Mouse (Mus musculus): Measurements from ENCODE around the gene Amhr2. TPM values are rescaled to one million over a fixed set of nuclear protein-coding genes. Genes with fewer than 3 reads are reported as not detected.

Amhr2 gene
- total RNA-seq, 2 experiments from 2014 or later, result 9.1 to 10.0 TPM

DNA sequence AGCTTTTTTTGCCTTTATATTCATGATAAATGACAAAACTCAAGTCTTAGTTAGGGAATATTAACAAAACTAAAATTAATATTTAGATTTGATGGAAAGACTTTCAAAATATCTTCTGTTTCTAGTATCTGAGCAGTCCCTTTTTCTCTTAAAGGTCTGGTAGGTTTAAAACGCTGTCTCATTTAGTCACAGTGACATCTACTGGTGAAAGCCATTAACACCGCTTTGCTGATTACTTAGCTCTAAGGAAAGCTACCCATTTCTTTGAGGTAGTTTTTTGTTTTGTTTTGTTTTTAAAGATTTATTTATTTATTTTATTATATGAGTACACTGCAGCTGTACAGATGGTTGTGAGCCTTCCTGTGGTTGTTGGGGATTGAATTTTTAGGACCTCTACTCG is 23.7 kb upstream of the Amhr2 start:
- no peak for DNase-seq
- intact Hi-C loops (cut with DNase I), result no loop called here

DNA sequence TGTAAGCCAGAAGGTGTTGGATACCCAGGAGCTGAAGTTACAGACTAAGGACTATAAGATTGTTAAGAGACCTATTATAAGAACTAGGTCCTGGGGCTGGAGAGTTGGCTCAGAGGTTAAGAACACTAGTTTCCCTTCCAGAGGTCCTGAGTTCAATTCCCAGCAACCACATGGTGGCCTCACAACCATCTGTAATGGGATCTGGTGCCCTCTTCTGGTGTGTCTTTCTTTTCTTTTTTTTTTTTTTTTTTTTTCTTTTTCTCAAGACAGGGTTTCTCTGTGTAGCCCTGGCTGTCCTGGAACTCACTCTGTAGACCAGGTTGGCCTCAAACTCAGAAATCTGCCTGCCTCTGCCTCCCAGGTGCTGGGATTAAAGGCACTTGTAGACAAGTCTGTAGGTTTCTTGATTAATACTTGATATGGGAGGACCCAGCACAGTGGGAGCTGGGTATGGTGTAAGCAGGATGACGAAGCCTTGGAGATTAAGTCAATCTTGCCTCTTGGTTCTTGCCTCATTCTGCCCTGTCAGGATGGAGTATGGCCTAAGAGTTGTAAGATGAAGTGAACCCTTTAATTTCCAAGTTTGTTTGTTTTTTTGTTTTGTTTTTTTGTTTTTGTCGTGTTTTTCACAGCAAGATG is 21.4 kb upstream of the Amhr2 start:
- intact Hi-C loops (cut with DNase I), result no loop called here

DNA sequence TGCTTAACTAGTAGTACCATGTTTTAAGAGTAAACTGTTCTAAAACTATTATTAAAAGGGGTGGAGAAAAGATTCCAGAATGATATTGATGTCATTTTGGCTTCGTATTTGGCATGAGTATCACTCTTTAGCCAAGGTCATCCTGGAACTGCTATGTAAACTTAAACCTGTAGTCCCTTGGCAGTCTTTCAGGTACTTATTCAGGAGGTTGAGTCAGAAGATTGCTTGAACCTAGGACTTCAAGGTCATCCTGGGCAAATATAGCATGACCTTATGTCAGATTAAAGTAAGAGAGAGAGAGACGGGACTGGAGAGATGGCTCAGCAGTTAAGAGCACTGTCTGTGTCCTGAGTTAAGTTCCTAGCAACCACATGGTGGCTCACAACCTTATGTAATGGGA is 20.5 kb upstream of the Amhr2 start:
- no peak for DNase-seq
- intact Hi-C loops (cut with DNase I), result no loop called here

More for the DNA sequence above, 21.4 kb upstream of the Amhr2 start:
- no peak for DNase-seq

DNA sequence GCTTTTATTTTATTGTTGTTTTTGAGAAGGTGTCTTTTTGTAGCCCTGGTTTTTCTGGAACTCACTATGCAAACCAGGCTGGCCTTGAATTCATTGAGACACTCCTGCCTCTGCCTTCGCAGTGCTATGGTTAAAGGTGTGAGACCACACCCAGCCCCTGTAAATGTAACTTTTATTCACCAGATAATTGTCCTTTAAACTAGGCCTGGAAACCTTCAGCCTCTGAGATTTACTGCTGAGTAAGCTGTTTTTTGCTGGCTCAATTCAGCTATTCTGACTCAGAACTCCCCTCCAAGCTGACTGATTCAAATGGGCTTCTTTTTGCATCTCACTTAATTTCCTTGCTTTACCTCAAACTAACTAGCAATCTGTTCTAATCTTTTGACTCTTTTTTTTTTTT is 18.2 kb upstream of the Amhr2 start:
- intact Hi-C loops (cut with DNase I), result no loop called here
- no peak for DNase-seq

DNA sequence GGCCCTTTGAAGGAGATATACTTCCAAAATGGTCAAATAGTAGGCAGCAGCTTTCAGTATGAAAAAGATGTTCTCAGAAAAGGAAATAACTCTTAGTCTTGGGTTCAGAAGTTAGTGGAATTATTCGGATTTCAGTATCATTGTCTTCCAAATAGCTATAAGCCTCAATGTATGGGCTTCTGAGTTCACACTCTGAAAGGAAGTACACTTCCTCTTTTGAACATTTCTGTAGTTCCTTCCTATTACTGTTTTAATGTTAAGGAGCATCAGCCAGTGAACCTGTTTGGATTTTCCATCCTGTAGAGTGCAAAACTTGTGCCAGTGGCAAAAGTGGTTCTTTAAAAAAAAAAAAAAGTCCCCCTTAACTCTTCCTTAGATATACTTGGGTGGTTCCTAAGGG is 13.1 kb upstream of the Amhr2 start:
- DNase-seq, result no peak
- intact Hi-C loops (cut with DNase I), result no loop called here

DNA sequence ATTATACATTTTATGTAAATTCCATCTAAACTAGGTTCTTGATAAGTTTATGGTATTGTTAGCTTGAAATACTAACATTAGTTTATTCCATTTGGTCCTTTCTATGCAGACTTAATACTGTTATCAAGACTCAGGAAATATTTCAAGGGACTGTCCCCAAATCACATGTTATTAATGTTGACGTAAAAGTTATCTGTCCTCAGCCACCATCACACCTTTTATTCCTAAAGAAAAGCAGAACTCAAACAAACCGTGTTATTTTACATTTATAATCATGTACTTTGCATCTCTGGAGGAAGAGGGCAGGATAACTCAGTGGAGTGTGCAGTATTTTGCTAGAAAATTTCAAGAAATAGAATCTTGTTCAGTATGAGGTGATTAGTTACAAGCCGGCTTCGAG is 12.0 kb upstream of the Amhr2 start:
- no peak for DNase-seq
- intact Hi-C loops (cut with DNase I), result no loop called here

DNA sequence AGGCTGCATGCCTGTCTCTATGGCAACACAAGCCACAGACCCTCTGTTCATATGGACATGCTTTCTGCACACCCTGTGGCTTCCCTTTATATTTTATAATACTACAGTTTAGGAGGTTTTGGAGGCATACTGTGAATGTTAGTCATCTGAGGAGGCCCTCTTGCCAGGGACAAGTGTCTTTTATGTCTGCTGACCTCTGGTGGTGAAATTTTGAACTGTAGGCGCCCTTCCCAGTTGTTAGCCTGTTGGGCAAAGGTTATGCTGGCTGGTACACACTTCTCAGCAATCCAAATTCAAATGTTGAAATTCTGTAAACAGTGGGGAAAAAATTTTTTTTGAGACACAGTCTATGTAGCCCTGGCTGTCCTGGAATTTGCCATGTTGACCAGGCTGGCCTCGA is 2.7 kb upstream of the Amhr2 start:
- peak; percentile 78 to 79 for DNase-seq
- intact Hi-C loops (cut with DNase I), result no loop called here

DNA sequence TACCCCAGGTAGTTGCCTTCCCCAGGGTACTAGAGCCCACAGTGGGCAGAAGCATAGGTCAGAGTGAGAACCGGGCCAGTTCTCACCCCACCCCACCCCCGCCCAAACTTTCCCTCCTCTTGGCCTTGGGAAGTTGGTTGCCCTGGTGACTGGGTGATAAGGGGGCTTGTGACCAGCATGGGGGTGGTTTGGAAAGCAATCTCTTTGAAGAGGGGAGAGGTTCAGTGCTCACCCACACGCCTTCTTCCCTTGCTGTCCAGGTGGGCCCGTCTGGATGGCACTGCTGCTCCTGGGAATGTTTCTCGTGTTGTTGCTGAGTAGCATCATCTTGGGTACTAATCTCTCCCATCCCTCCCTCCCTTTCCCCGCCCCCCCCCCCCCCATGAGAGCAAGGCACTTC is 1.3 kb downstream of the Amhr2 start:
- intact Hi-C loops (cut with DNase I), result loop anchor here (2.0 kb wide), 1 partner anchor 64 kb away; no protein-coding TSS in a partner anchor
- DNase-seq, result no peak

DNA sequence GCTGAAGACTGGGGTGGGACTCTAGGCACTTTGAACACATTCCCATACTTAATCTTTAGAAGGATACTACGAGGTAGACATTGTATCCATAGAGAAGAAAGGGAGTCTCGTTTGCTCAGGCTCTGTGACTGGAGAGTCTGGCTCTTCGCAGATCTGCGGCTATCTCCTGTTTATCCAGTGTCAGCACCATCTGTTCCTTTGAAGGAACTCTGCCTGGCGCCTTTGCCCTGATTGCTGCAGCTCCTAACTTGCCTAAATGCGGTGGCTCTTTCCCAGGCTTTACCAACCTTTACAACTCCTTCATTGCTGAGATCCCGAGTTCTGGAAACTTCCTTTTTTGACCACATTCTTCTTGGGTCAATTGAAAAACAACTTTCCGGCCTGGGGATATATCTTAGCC is 4.2 kb downstream of the Amhr2 start:
- intact Hi-C loops (cut with DNase I), result no loop called here
- DNase-seq, result no peak

DNA sequence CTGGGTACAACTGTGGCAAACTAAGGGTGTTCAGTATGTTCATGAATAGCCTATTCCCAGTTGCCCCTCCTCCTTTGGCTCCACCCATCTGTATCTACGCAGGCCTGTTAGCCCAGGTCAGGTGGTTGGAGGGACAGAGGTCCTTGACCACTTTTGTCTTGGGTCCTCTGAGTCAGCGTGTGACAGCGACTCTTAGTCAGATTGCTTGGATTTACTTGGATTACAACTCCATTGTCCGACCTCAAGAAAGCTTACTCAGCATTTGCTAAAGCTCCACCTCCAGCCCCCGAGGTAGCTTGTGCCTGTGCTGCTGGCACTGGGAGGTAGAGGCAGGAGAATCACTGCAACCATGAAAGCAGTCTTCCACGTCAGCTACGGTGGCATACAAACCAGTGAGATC is 5.8 kb downstream of the Amhr2 start:
- no peak for DNase-seq
- intact Hi-C loops (cut with DNase I), result no loop called here

DNA sequence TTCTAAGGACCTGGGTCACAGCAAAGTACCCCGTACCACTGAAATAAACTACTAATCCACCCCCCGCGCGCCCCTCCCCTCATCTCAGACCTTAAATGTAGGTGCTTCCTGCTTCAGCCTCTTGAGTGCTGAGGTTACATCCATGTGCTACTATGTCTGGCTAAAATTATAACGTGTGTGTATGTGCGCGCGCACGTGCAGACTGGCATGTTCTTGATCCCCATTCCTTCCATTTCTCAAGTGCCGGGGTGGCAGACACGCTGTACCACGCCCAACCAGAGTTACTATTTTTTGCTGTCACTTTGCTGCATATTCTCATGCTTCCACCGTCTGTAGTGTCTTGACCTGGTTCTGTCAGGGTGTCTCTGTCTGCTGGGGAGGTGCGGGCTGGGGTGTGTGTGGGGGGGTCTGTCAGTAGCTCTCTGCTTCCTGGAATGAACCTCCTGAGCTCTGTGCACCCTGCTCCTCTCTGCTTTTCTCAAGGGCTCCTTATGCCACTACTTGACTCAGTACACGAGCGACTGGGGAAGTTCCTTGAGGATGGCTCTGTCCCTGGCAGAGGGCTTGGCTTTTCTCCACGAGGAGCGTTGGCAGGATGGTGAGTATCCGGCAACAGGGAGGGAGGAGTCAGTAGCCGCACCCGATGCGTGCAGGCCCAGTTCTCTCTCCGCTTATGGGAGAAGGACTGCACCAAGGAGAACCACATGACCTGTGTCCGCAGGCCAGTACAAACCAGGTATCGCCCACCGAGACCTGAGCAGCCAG is 6.7 kb downstream of the Amhr2 start:
- intact Hi-C loops (cut with DNase I), result no loop called here
- DNase-seq, result peak in 1 of 2 experiments; percentile 36

DNA sequence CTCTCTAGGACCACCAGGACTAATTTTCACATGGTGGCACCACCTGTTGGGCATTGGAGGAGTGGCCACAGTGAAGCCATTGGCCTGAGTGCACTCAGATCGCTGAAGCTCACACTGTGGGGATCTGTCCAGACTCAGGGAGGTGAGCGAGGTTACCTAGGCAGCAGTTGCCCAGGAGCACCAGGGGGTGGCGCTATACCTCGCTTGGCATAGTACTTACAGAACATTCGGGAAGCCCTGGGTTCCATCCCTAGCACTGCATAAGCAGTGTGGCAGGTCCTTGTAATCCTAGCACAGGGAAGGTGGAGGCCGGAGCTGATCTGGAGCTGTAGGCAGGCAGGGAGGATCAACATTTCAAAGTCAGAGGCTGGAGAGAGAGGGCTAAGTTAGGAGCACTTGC is 10.8 kb downstream of the Amhr2 start:
- intact Hi-C loops (cut with DNase I), result no loop called here
- no peak for DNase-seq

DNA sequence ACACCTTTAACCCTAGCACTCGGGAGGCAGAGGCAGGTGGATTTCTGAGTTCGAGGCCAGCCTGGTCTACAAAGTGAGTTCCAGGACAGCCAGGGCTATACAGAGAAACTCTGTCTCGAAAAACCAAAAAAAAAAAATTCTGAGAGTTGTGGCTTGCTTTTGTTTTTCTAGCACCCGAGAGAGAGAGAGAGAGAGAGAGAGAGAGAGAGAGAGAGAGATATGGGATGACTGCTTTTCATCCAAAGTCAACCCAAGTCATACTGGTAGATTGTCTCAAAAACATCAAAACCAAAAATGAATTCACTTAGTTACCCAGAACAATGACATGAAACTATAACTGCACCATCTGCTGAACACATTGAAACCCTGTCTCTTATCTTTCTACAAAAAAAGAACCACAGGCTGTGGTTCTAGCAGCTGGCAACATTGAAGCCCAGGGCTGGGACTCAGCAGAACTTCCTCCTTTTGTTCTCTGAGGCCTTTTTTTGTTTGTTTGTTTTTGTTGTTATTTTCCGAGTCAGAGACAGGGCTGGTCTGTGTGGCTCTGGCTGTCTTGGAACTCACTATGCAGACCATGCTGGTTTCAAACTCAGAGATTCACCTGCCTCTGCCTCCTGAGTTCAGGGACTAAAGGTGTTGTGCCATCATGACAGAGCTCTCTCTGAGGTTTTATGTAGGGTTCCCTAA is 13.0 kb downstream of the Amhr2 start:
- DNase-seq, result no peak
- intact Hi-C loops (cut with DNase I), result no loop called here

DNA sequence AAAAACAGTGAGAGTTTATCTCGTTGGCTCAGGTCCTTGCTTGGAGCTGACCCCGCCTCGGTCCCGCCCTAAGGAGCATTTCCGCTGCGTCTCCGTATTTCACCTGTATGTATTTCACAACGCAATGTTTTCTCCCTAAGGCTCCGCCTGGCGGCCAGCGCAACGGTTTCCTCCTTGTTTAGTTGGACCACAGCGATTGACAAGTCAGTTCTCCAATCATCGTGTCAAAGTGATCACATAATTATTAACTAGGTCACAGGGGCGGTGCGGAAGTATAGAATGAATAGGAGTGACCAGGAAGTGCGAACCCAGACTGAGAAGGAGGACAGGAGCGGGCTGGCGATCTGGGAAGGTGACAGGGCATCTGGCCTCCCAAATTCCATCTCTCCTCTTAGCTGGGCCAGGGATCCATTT is 13.7 kb downstream of the Amhr2 start, which contains the start of gene Prr13:
Gene Prr13, plus strand, starts transcription at position 125 of the 414 bp plus-strand sequence.
- peak; percentile 75 to 87 for DNase-seq
- intact Hi-C loops (cut with DNase I), result no loop called here

DNA sequence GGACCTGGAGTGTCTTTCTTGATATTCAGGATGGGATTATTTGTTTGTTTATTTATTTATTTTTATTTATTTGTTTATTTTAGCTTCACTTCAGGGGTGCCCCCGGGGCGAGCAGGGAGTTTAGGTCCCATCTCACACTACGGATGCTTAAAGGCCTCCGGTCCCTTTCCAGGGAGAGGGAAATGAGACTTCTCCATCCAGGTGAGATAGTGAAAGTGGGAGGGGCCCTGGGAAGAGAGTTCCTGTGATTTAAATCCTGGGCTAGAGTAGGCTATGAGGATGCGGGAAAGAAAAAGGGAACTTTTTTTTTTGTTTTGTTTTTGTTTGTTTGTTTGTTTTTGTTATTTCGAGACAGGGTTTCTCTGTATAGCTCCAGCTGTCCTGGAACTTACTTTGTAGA is 14.2 kb downstream of the Amhr2 start:
- intact Hi-C loops (cut with DNase I), result no loop called here
- DNase-seq, result no peak

DNA sequence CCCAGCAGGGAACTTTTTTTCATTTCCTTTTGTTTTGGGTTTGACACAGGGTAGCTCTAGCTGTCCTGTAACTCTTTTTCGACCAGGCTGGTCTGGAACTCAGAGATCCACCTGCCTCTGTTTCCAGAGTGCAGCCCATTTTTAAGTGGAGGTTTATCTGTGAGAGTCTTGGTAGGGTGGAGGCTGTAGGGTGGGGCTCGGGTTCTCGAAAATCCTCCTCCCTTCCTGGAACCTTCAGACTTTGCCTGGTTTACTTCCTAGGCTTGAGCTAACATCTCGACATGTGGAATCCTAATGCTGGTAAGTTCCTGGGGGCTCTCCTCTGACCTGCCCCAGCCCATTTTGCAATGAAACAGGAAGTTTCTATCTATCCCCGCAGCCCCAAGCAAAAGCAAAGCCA is 14.7 kb downstream of the Amhr2 start:
- intact Hi-C loops (cut with DNase I), result loop anchor here (5.0 kb wide), 1 partner anchor 207 kb away; no protein-coding TSS in a partner anchor

DNA sequence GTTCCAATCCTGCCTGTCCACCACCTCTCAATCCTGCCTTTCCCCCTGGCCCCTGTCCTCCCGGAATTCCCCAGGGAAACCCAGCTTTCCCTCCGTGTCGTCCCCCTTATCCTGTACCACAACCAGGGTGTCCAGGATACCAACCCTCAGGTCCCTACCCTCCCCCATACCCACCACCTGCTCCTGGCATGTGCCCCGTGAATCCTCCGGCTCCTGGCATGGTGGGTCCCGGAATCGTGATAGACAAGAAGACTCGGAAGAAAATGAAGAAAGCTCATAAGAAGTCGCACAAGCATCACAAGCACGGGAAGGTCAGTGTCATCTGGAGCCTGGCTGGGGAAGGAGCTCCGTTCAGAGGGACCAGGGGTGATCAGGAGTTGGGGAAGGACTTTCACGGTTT is 15.2 kb downstream of the Amhr2 start:
- DNase-seq, result no peak
- intact Hi-C loops (cut with DNase I), result loop anchor here (5.0 kb wide), 1 partner anchor 207 kb away; no protein-coding TSS in a partner anchor

More for the DNA sequence above, 14.7 kb downstream of the Amhr2 start:
- DNase-seq, result no peak

DNA sequence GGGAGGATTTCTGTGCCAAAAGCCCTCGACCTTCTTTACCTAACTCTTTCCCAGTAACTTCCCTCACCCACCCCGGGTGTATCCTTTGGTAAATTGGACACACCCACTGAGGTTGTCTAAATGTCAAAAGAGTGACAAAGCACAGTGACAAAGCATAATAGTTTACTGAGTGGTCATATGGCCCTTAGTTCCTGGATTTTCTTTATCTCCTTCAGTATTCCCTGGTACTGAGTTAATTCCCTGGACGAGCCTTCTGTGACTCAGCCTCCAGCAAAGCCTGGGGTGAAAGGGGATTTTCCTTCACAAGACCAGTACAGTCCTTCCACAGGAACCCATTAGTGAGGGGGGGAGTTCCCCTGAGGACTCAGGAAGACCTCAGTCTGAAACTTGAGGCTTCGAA is 15.8 kb downstream of the Amhr2 start:
- intact Hi-C loops (cut with DNase I), result loop anchor here (5.0 kb wide), 1 partner anchor 206 kb away; no protein-coding TSS in a partner anchor
- DNase-seq, result no peak

DNA sequence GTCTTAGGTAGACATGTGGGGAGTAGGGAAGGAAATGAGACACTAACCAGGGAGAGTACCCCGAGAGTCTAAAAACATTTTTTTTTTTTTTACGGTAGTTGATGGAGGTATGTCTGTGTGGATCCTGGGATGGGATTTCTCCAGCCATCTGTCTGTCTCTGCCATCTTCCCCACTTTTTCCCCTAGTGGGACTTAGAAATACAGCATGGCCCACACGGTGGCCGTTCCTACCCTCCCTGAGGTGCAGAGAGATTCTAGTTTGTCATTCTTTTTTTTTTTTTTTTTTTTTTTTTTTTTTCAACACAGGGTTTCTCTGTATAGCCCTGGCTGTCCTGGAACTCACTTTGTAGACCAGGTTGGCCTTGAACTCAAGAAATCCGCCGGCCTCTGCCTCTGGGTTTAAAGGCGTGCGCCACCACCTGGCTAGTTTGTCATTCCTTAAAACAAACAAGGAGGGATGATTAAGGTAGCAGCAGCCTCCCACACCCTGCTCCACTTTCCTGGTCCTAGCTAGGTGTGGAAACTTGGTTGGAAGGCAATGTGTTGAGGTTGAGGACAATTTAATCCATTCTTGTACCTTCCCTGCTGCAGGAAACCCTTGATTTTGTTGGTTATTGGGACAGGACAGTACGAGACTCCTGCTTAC is 16.4 kb downstream of the Amhr2 start:
- intact Hi-C loops (cut with DNase I), result loop anchor here (5.0 kb wide), 1 partner anchor 206 kb away; no protein-coding TSS in a partner anchor
- DNase-seq, result no peak

DNA sequence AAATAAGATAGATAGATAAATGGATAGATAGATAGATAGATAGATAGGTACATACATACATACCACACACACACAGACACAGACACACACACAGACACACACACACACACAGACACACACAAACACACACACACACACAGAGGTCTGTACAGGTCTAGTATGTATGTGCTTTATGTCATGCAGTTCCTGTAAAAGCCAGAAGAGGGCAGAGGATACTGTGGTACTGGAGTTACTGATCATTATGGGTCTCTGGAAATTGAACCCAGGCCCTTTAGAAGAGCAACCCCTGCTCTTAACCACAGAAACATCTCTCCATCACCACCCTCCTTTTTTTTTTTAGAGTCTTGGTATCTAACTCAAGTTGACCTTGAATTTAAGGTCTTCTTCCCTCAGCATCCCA is 18.5 kb downstream of the Amhr2 start:
- intact Hi-C loops (cut with DNase I), result loop anchor here (5.0 kb wide), 1 partner anchor 204 kb away; no protein-coding TSS in a partner anchor
- no peak for DNase-seq
